Mouse (Mus musculus) heart, embryonic 15.5 days (tissue): ENCODE data around the gene Fbxl8. TPM values are rescaled to one million over a fixed set of nuclear protein-coding genes. Genes with fewer than 3 reads are reported as not detected.
A peak's percentile ranks its signal among the peaks of the same experiment; 100 is the strongest.

Experiments
- ATAC-seq: fragments of 200-750 bp; cut with Nextera tagmentation; replicated peaks from 2 replicates; pipeline ENCODE4 v1.8.0; 2017; ENCODE audit warnings: low read depth, moderate TSS enrichment; ENCODE audit not compliant: insufficient number of reproducible peaks, insufficient read depth, low FRiP score
- H3K27ac ChIP-seq: fragments of 300-500 bp; sonication (generic); 2 replicates; pipeline ENCODE4 v1.5.1; 2015; ENCODE audit warnings: mild to moderate bottlenecking, inconsistent platforms
- H3K27me3 ChIP-seq: fragments of 300-500 bp; sonication (generic); 2 replicates; pipeline ENCODE4 v1.6.1; 2015; ENCODE audit warnings: inconsistent platforms
- H3K36me3 ChIP-seq: fragments of 300-500 bp; sonication (generic); 2 replicates; pipeline ENCODE4 v1.6.1; 2015; ENCODE audit warnings: mild to moderate bottlenecking, inconsistent platforms
- H3K4me1 ChIP-seq: fragments of 300-500 bp; sonication (generic); replicated peaks from 2 replicates; pipeline ENCODE4 v1.6.1; 2015; ENCODE audit warnings: inconsistent platforms
- H3K4me2 ChIP-seq: fragments of 300-500 bp; sonication (generic); 2 replicates; pipeline ENCODE4 v1.6.1; 2015; ENCODE audit warnings: inconsistent platforms, mild to moderate bottlenecking, moderate library complexity
- H3K4me3 ChIP-seq: fragments of 300-500 bp; sonication (generic); 2 replicates; pipeline ENCODE4 v1.5.1; 2015; ENCODE audit warnings: mild to moderate bottlenecking, inconsistent platforms
- H3K9ac ChIP-seq: fragments of 300-500 bp; sonication (generic); 2 replicates; pipeline ENCODE4 v1.6.1; 2015; ENCODE audit warnings: mild to moderate bottlenecking, inconsistent platforms
- H3K9me3 ChIP-seq: fragments of 300-500 bp; sonication (generic); replicated peaks from 2 replicates; pipeline ENCODE4 v1.6.1; 2016; ENCODE audit warnings: inconsistent platforms
- WGBS: fragments of 180-500 bp; shearing (Covaris S2); methylation state at CpG from one replicate; pipeline ENCODE4 v1.1.7; 2015; ENCODE audit warnings: mixed read lengths; 5-methylcytosine and 5-hydroxymethylcytosine counted together
- polyA plus RNA-seq: library from polyadenylated mRNA; unstranded; fragments of >200 nt; fragmentation: Nextera tagmentation; extraction: Ambion mirVana; gene quantifications from 2 replicates; pipeline ENCODE4 v1.2.1, GENCODE M21; 2015

Gene Fbxl8
- polyA plus RNA-seq, 1 experiment from 2014 or later = 3.1 TPM

DNA sequence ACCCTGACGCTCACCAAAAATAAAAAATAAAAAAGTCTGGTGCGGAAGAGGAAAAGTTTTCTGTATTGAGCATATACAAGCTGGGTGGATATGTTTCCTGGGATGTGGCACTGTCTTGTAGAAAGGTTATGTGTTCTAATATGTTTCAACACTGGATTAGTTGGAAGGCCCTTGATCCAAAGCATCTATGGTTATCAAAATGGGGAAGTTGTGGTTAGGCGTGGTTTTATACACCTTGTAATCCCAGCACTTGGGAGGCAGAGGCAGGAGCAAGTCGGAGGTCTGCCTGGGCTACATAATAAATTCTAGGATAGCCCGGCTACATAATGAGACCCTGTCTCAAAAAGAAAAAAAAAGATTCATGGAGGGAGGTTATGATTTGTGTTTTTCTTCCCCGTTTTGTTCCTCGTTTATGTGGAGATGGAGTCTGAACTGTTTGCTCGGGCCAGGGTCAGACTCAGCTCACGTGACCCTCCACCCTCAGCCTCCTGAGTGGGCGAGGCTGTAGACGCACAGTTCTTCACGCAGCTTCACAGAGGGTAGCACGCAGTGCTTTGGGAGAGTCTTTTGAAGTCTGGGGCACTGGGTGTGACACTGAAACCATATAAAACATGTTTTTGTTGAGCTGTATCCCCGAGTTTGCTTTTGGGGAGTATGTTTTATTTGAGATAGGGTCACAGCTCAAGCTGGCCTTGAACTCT is 26.9 kb upstream of the Fbxl8 start:
- H3K27ac ChIP-seq = no peak overlapping the region
- 90% methylated on average over 14 of the region's 14 CpGs for WGBS
- no peaks in the 10 kb centered on the region for H3K4me1 ChIP-seq
- no peaks in the 10 kb centered on the region for H3K9me3 ChIP-seq
- no peak overlapping the region for H3K4me3 ChIP-seq
- H3K4me2 ChIP-seq = no peak overlapping the region
- no peak for ATAC-seq
- peaks cover 38% of the 10 kb centered on the region for H3K36me3 ChIP-seq
- no peak overlapping the region for H3K9ac ChIP-seq
- no peaks in the 10 kb centered on the region for H3K27me3 ChIP-seq

DNA sequence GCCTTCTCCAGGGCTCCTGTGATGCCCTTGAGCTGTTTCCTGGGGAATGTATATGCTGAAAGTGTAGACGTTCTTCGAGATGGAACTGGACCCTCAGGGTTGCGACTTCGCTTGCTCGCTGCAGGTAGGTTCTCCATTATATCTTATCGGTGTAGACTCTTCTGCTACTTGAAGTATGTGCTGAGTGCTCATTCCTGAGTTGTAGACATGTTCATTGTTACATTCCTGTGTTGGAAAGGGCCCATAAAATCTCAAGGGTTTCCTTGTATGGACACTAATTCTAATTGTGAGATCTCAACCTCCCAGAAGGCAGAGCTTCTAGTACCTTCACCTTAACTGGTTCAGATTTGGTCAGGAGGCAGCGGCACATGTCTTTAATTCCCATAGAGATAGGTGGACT is 23.4 kb upstream of the Fbxl8 start:
- WGBS = 89% methylated on average over 7 of the region's 7 CpGs
- ATAC-seq = no peak
- H3K9me3 ChIP-seq = no peaks in the 10 kb centered on the region
- H3K27ac ChIP-seq = no peak overlapping the region
- no peaks in the 10 kb centered on the region for H3K4me1 ChIP-seq
- no peaks in the 10 kb centered on the region for H3K27me3 ChIP-seq
- H3K36me3 ChIP-seq = peaks cover 47% of the 10 kb centered on the region
- H3K4me2 ChIP-seq = no peak overlapping the region
- no peak overlapping the region for H3K4me3 ChIP-seq
- no peak overlapping the region for H3K9ac ChIP-seq

GRCm38 (mm10) chr8:105251954-105252353 is 12.5 kb upstream of the Fbxl8 start:
- Histone ChIP-seq H3K9me3 (no peaks in the 10 kb centered on the region), H3K4me1 (peaks cover 24% of the 10 kb centered on the region), H3K36me3 (peaks cover 44% of the 10 kb centered on the region), H3K9ac (no peak overlapping the region), H3K27me3 (peaks cover 15% of the 10 kb centered on the region; the same call in 1 of the 2 replicates), H3K4me2 (no peak overlapping the region), H3K4me3 (no peak overlapping the region), H3K27ac (no peak overlapping the region)
- no peak for ATAC-seq
- WGBS = 91% methylated on average over 6 of the region's 6 CpGs

DNA sequence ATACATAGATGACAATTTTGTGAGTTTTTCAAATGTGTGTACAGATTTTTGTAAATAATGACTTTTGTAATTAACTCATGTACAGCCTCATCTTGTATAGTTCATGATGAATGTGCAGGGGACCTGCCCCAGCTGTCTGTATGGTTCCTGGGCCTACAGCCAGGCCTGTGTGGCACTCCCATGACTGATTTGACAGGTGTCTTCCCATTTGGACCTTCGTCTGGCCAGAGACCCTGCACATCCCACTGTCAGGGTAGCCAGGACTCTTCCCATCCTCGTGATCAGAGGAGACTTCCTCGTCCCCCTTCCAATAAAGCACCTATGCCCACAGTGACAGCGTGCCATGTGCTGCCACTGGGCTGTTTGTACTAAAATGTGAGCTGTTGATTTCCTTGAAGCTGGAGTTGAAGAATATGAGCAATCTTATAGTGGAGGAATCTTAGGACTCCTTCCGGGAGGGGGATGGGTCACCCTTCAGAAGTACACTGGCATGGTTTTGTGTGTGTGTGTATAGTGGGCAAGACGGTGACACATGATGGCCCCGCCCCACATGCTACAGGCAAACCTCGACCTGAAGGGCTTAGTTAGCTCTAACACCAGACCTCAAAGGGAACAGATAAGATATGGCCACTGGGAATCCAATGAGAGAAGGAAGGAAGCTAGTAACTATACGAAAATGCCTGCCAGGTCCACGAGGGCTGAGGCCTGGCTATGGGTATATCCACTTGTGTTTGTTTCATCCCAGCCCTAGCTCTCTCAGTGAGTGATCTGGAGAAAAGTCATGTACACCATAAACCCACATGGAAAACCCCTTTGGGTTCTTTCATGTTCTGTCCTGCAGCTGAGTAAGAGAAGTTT is 11.5 kb upstream of the Fbxl8 start:
- ATAC-seq = no peak
- peaks cover 24% of the 10 kb centered on the region for H3K4me1 ChIP-seq
- H3K27ac ChIP-seq = no peak overlapping the region
- H3K4me3 ChIP-seq = no peak overlapping the region
- WGBS = 61% methylated on average over 10 of the region's 10 CpGs
- no peaks in the 10 kb centered on the region for H3K9me3 ChIP-seq
- peaks cover 40% of the 10 kb centered on the region for H3K36me3 ChIP-seq
- H3K4me2 ChIP-seq = peak overlapping the region; percentile 93; the same call in 1 of the 2 replicates
- 0 out of 2 replicates have a peak overlapping the region, but pooled peaks have one; percentile 44 for H3K9ac ChIP-seq
- H3K27me3 ChIP-seq = peaks cover 16% of the 10 kb centered on the region

GRCm38 (mm10) chr8:105253766-105254151 is 10.7 kb upstream of the Fbxl8 start:
- Histone ChIP-seq H3K4me2 (peak overlapping the region; percentile 93), H3K4me3 (peak overlapping the region; percentile 60), H3K27me3 (peaks cover 25% of the 10 kb centered on the region), H3K36me3 (peaks cover 32% of the 10 kb centered on the region), H3K9ac (peak overlapping the region; percentile 44), H3K27ac (no peak overlapping the region), H3K9me3 (no peaks in the 10 kb centered on the region), H3K4me1 (peaks cover 27% of the 10 kb centered on the region)
- ATAC-seq = no peak
- WGBS = 48% methylated on average over 20 of the region's 20 CpGs

- H3K4me2 ChIP-seq = peak overlapping the region; percentile 93
- H3K9ac ChIP-seq = peak overlapping the region; percentile 65
- peak; percentile 79 for ATAC-seq
- H3K27ac ChIP-seq = peak overlapping the region; percentile 74
- H3K36me3 ChIP-seq = peaks cover 26% of the 10 kb centered on the region
- under 1% methylated on average over 74 of the region's 74 CpGs for WGBS
- peak overlapping the region; percentile 60 for H3K4me3 ChIP-seq
- peaks cover 30% of the 10 kb centered on the region for H3K27me3 ChIP-seq
- no peaks in the 10 kb centered on the region for H3K9me3 ChIP-seq
- H3K4me1 ChIP-seq = peaks cover 33% of the 10 kb centered on the region
These were observed 10.1 kb upstream of the Fbxl8 start for GRCm38 (mm10) chr8:105254152-105254965.

- Histone ChIP-seq H3K4me1 (peaks cover 39% of the 10 kb centered on the region), H3K9ac (peak within 1 kb of the TSS; percentile 65), H3K27ac (peak within 1 kb of the TSS; percentile 74), H3K9me3 (no peaks in the 10 kb centered on the region), H3K4me3 (peak within 1 kb of the TSS; percentile 60), H3K4me2 (peak within 1 kb of the TSS; percentile 93), H3K27me3 (peaks cover 32% of the 10 kb centered on the region), H3K36me3 (peaks cover 20% of the 10 kb centered on the region)
- 2% methylated on average over 14 of the region's 14 CpGs for WGBS
- peak; percentile 54 for ATAC-seq
These were observed 9.5 kb upstream of the Fbxl8 start, which contains the start of gene B3gnt9 for GRCm38 (mm10) chr8:105254966-105255350. TSS of gene B3gnt9 (minus strand) at chr8:105255153.

- peaks cover 43% of the 10 kb centered on the region for H3K27me3 ChIP-seq
- WGBS = 64% methylated on average over 7 of the region's 7 CpGs
- H3K9ac ChIP-seq = no peak overlapping the region
- no peak overlapping the region for H3K27ac ChIP-seq
- H3K4me1 ChIP-seq = peaks cover 42% of the 10 kb centered on the region
- peaks cover 4% of the 10 kb centered on the region; the same call in 1 of the 2 replicates for H3K36me3 ChIP-seq
- no peak overlapping the region for H3K4me2 ChIP-seq
- H3K9me3 ChIP-seq = no peaks in the 10 kb centered on the region
- no peak overlapping the region for H3K4me3 ChIP-seq
- no peak for ATAC-seq
These were observed 6.9 kb upstream of the Fbxl8 start for GRCm38 (mm10) chr8:105257318-105258114.

GRCm38 (mm10) chr8:105258911-105259720 is 5.3 kb upstream of the Fbxl8 start:
- Histone ChIP-seq H3K9me3 (no peaks in the 10 kb centered on the region), H3K36me3 (no peaks in the 10 kb centered on the region), H3K4me3 (peak overlapping the region; percentile 51), H3K4me1 (peaks cover 34% of the 10 kb centered on the region), H3K9ac (peak overlapping the region; percentile 48), H3K4me2 (peak overlapping the region; percentile 89), H3K27ac (no peak overlapping the region), H3K27me3 (peaks cover 47% of the 10 kb centered on the region)
- WGBS = 7% methylated on average over 55 of the region's 55 CpGs
- no peak for ATAC-seq
